Mouse (Mus musculus): ENCODE measurements around the gene Slc25a38. TPM values are rescaled to one million over a fixed set of nuclear protein-coding genes. Genes with fewer than 3 reads are reported as not detected.

The Slc25a38 gene
- polyA plus RNA-seq, 1 experiment from 2014 or later, result 44.0 TPM

DNA sequence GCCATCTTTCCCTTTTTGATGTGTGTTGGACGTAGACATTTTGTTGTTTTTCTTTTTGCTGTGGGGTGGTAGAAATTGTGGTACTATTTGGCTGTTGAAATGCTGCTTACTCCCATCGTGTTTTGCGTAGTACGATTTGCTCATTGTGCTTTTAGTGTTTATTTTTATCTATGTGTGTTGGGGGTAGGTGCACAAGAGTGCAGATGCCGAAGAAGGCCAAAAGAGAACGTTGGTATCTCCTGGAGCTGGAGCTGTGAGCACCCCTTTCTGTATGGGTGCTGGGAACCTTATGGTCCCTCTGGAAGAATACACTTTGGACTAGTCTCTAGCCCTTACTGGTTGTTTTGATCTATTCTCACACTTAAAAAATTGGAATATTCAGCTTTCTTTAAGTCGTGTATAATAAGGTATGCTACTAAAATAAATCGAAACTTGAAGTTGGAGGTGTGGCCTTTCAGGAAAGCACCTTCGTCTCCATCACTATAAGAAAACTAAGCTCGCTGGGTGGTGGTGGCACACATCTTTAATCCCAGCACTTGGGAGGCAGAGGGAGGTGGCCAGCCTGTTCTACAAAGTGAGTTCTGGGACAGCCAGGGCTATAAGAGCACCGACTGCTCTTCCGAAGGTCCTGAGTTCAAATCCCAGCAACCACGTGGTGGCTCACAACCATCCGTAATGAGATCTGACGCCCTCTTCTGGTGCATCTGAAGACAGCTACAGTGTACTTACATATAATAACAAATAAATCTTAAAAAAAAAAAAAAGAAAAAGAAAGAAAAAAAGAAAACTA is 1.2 kb downstream of the Slc25a38 start:
- Histone ChIP-seq H3K9me3 (no peaks in the 10 kb centered on the region), H3K9ac (peak overlapping the region; percentile 98), H3K4me1 (replicated peaks) (peaks cover 8% of the 10 kb centered on the region), H3K36me3 (no peaks in the 10 kb centered on the region), H3K27ac (replicated peaks) (peak overlapping the region; percentile 99), H3K27me3 (no peaks in the 10 kb centered on the region), H3K4me2 (peak overlapping the region; percentile 88), H3K4me3 (peak overlapping the region; percentile 99)
- WGBS, result 82% methylated on average over 15 of the region's 15 CpGs
- no peak for ATAC-seq (ENCODE audit: low FRiP score, low read depth)

DNA sequence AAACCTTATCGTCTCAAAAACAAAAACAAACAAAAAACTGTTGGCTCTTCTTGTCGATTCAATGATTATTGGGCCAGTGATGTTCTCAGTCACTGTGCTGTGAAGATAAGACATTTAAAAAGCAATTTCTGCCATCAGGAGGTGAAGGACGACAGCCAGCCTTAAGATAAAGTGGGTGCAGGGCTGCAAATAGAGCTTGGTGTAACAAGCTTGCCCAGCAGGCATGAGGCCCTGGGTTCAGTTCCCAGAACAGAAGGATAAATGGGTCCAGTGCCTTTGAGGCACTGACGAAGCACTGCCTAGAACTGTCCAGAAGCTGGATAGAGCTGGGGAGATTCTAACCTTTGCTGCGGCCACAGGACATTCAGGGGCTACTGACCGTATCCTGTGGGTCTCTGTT is 2.3 kb downstream of the Slc25a38 start:
- 93% methylated on average over 6 of the region's 6 CpGs for WGBS
- no peak overlapping the region for H3K27ac ChIP-seq (replicated peaks)
- H3K4me2 ChIP-seq, result no peak overlapping the region
- no peak overlapping the region for H3K4me3 ChIP-seq
- H3K9me3 ChIP-seq, result no peaks in the 10 kb centered on the region
- ATAC-seq (ENCODE audit: low FRiP score, low read depth), result no peak
- peaks cover 8% of the 10 kb centered on the region; the same call in 1 of the 2 replicates for H3K36me3 ChIP-seq
- peaks cover 8% of the 10 kb centered on the region for H3K4me1 ChIP-seq (replicated peaks)
- no peaks in the 10 kb centered on the region for H3K27me3 ChIP-seq
- H3K9ac ChIP-seq, result no peak overlapping the region

DNA sequence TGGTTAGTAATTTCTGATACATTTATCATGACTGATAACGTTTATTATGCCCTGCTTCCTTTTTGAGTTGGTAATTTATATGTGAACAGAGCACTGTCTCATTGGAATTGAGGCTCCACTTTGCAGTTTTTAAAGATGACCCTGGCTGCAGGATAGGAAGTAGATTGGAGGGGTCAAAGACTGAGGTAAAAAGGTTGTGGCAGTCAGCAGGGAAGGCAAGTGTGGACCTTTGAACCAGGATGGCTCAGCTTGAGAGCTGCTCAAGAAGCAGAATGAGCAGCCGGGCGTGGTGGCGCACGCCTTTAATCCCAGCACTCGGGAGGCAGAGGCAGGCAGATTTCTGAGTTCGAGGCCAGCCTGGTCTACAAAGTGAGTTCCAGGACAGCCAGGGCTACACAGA is 3.3 kb downstream of the Slc25a38 start:
- Histone ChIP-seq H3K4me2 (no peak overlapping the region), H3K4me1 (replicated peaks) (peaks cover 8% of the 10 kb centered on the region), H3K27me3 (no peaks in the 10 kb centered on the region), H3K27ac (replicated peaks) (no peak overlapping the region), H3K9ac (no peak overlapping the region), H3K4me3 (no peak overlapping the region), H3K36me3 (peaks cover 18% of the 10 kb centered on the region; the same call in 1 of the 2 replicates), H3K9me3 (no peaks in the 10 kb centered on the region)
- ATAC-seq (ENCODE audit: low FRiP score, low read depth), result no peak
- WGBS, result 96% methylated on average over 7 of the region's 7 CpGs

DNA sequence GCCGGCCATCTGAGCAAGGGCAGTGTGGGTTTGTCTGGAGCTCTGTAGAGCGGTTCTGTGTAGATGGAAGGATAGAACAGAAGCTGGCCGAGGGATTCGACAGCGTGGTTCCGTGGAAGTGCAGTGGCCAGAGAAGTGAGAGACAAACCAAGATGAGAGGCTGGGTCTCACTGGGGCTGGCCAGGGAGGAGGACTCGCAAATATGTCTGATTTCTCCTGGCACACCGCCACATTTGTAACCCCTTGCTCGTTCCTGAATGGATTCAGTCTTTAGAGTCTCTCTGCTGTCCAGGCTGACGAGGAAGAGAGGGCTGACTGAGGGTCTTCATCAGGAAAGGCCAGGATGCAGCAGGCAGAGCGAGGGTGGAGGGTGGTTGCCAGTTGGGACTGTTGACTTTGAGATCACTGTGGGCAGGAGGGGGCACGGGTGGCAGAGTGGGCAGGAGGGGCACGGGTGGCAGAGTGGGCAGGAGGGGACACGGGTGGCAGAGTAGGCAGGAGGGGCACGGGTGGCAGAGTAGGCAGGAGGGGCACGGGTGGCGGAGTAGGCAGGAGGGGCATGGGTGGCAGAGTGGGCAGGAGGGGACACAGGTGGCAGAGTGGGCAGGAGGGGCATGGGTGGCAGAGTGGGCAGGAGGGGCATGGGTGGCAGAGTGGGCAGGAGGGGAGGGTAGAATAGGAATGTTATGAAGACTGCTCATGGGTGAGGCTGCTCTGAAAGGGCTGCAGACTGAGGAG is 4.0 kb downstream of the Slc25a38 start:
- Histone ChIP-seq H3K9ac (no peak overlapping the region), H3K27me3 (no peaks in the 10 kb centered on the region), H3K4me3 (no peak overlapping the region), H3K9me3 (no peaks in the 10 kb centered on the region), H3K4me1 (replicated peaks) (peaks cover 8% of the 10 kb centered on the region), H3K27ac (replicated peaks) (no peak overlapping the region), H3K4me2 (no peak overlapping the region), H3K36me3 (peaks cover 23% of the 10 kb centered on the region; the same call in 1 of the 2 replicates)
- WGBS, result 88% methylated on average over 17 of the region's 17 CpGs
- ATAC-seq (ENCODE audit: low FRiP score, low read depth), result no peak

DNA sequence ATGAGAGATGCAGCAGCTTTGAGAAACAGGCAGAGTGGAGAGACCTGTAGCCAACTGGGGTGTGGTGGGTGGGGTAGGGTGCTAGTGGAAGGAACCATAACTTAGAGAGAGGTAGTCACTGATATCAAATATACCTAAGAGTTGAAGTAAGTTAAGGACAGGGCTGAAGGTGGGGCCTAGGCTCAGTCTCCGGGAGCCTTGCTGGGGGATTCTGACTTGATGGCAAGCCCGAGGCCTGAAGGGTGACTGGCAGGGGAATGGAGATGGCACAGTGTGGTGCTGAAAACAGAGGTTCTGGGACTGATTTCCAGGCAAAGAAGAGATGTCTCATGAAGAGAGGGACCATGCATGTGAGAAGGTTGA is 4.6 kb downstream of the Slc25a38 start:
- 98% methylated on average over 2 of the region's 2 CpGs for WGBS

GRCm38 (mm10) chr9:120115580-120115979 is 5.4 kb downstream of the Slc25a38 start:
- Histone ChIP-seq H3K9me3 (no peaks in the 10 kb centered on the region), H3K4me3 (no peak overlapping the region), H3K4me1 (replicated peaks) (peaks cover 8% of the 10 kb centered on the region), H3K9ac (no peak overlapping the region), H3K27me3 (no peaks in the 10 kb centered on the region), H3K27ac (replicated peaks) (no peak overlapping the region), H3K36me3 (peaks cover 27% of the 10 kb centered on the region), H3K4me2 (no peak overlapping the region)
- no peak for ATAC-seq (ENCODE audit: low FRiP score, low read depth)
- WGBS, result 83% methylated on average over 5 of the region's 5 CpGs

More for the DNA sequence above, 4.6 kb downstream of the Slc25a38 start:
- ATAC-seq (ENCODE audit: low FRiP score, low read depth), result no peak
- H3K4me3 ChIP-seq, result no peak overlapping the region
- no peaks in the 10 kb centered on the region for H3K27me3 ChIP-seq
- peaks cover 8% of the 10 kb centered on the region for H3K4me1 ChIP-seq (replicated peaks)
- no peak overlapping the region for H3K4me2 ChIP-seq
- H3K36me3 ChIP-seq, result peaks cover 26% of the 10 kb centered on the region; the same call in 1 of the 2 replicates
- H3K27ac ChIP-seq (replicated peaks), result no peak overlapping the region
- no peaks in the 10 kb centered on the region for H3K9me3 ChIP-seq
- H3K9ac ChIP-seq, result no peak overlapping the region

GRCm38 (mm10) chr9:120116184-120116624 is 6.0 kb downstream of the Slc25a38 start:
- Histone ChIP-seq H3K27me3 (no peaks in the 10 kb centered on the region), H3K4me2 (no peak overlapping the region), H3K9ac (no peak overlapping the region), H3K9me3 (no peaks in the 10 kb centered on the region), H3K36me3 (peaks cover 34% of the 10 kb centered on the region), H3K27ac (replicated peaks) (no peak overlapping the region), H3K4me3 (no peak overlapping the region), H3K4me1 (replicated peaks) (peaks cover 5% of the 10 kb centered on the region)
- WGBS, result 89% methylated on average over 8 of the region's 8 CpGs
- ATAC-seq (ENCODE audit: low FRiP score, low read depth), result no peak

GRCm38 (mm10) chr9:120118212-120118611 is 8.0 kb downstream of the Slc25a38 start:
- H3K27ac ChIP-seq (replicated peaks), result no peak overlapping the region
- H3K27me3 ChIP-seq, result no peaks in the 10 kb centered on the region
- peaks cover 47% of the 10 kb centered on the region for H3K36me3 ChIP-seq
- H3K4me2 ChIP-seq, result no peak overlapping the region
- no peak overlapping the region for H3K4me3 ChIP-seq
- no peak overlapping the region for H3K9ac ChIP-seq
- no peaks in the 10 kb centered on the region for H3K4me1 ChIP-seq (replicated peaks)
- ATAC-seq (ENCODE audit: low FRiP score, low read depth), result no peak
- no peaks in the 10 kb centered on the region for H3K9me3 ChIP-seq
- 91% methylated on average over 4 of the region's 4 CpGs for WGBS

GRCm38 (mm10) chr9:120120503-120120902 is 10.3 kb downstream of the Slc25a38 start:
- no peak overlapping the region for H3K4me2 ChIP-seq
- no peak overlapping the region for H3K27ac ChIP-seq (replicated peaks)
- no peaks in the 10 kb centered on the region for H3K4me1 ChIP-seq (replicated peaks)
- no peaks in the 10 kb centered on the region for H3K9me3 ChIP-seq
- H3K27me3 ChIP-seq, result no peaks in the 10 kb centered on the region
- WGBS, result 97% methylated on average over 7 of the region's 7 CpGs
- no peak for ATAC-seq (ENCODE audit: low FRiP score, low read depth)
- H3K4me3 ChIP-seq, result no peak overlapping the region
- H3K9ac ChIP-seq, result no peak overlapping the region
- H3K36me3 ChIP-seq, result peaks cover 57% of the 10 kb centered on the region

DNA sequence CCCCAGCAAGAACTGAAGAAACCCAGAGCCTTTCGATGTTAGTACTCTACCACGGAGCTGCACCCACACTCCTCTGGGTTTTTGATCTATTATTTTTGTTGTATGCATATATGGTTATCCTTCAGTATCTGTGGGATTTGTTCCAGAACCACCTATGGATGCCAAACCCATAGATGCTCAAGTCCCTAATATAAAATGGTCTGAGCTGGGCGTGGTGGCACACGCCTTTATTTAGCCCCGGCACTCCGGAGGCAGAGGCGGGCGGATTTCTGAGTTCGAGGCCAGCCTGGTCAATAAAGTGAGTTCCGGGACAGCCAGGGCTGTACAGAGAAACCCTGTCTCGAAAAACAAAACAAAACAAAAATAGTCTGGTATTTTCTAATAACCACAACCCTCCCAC is 16.7 kb downstream of the Slc25a38 start:
- WGBS, result 62% methylated on average over 11 of the region's 11 CpGs
- H3K36me3 ChIP-seq, result peaks cover 44% of the 10 kb centered on the region
- no peaks in the 10 kb centered on the region for H3K27me3 ChIP-seq
- peak overlapping the region; percentile 48 for H3K9ac ChIP-seq
- peaks cover 19% of the 10 kb centered on the region for H3K4me1 ChIP-seq (replicated peaks)
- H3K4me2 ChIP-seq, result peak overlapping the region; percentile 65
- peak overlapping the region; percentile 80 for H3K27ac ChIP-seq (replicated peaks)
- peak; percentile 0; the same call in 1 of the 2 replicates for ATAC-seq (ENCODE audit: low FRiP score, low read depth)
- peak overlapping the region; percentile 94 for H3K4me3 ChIP-seq
- no peaks in the 10 kb centered on the region for H3K9me3 ChIP-seq

- WGBS, result under 1% methylated on average over 63 of the region's 72 CpGs
- peak within 1 kb of the TSS; percentile 67 for H3K4me2 ChIP-seq
- H3K36me3 ChIP-seq, result peaks cover 48% of the 10 kb centered on the region
Measured at GRCm38 (mm10) chr9:120127538-120128251, 17.5 kb downstream of the Slc25a38 start, which contains the start of gene Rpsa. TSS of gene Rpsa (plus strand) at chr9:120127689.

More at GRCm38 (mm10) chr9:120127538-120128251, 17.5 kb downstream of the Slc25a38 start, which contains the start of gene Rpsa:
- peaks cover 19% of the 10 kb centered on the region for H3K4me1 ChIP-seq (replicated peaks)
- no peaks in the 10 kb centered on the region for H3K9me3 ChIP-seq
- H3K4me3 ChIP-seq, result peak within 1 kb of the TSS; percentile 94
- H3K9ac ChIP-seq, result peak within 1 kb of the TSS; percentile 99
- H3K27me3 ChIP-seq, result no peaks in the 10 kb centered on the region
- peak within 1 kb of the TSS; percentile 83 for H3K27ac ChIP-seq (replicated peaks)
- ATAC-seq (ENCODE audit: low FRiP score, low read depth), result peak; percentile 97
